ENCODE assay signal across 8 mouse cellular contexts in genomic region chr9:15939594-15939993, GRCm38 (mm10).
DNase-seq lines count a peak whose midpoint lies in the region.

No protein-coding gene starts in this region.

- DNase-seq in cerebellum, postnatal 10 days: peak; percentile 43 to 47
- no peak for DNase-seq in cerebellum, adult 8-10 months
- peak; percentile 15 for DNase-seq in left cerebral cortex, postnatal 4 days
- DNase-seq in left cerebral cortex, adult 8-10 months (ENCODE audit: low spot score in 2 of 2): no peak
- peak; percentile 54 for DNase-seq in R1 (ENCODE audit: low read depth, low spot score)
- DNase-seq in induced T-regulatory cell, adult 2 months (ENCODE audit: low read depth): peak; percentile 2
- no peak for DNase-seq in gastrocnemius, postnatal 36 days
- DNase-seq in left cerebral cortex, adult 11 months (ENCODE audit: low spot score): no peak

- intact Hi-C loops in left cerebral cortex, postnatal 4 days (cut with DNase I): loop anchor here (10.0 kb wide), 1 partner anchor 565 kb away; the partner anchor contains the start of gene Fat3
- intact Hi-C loops in gastrocnemius, postnatal 36 days (cut with DNase I): no loop called here

Comparison
In these comparisons a context has a peak if more than half of its experiments do, and no peak if none do; other contexts are left out.
1. DNase-seq: peak in cerebellum, postnatal 10 days (2 of 2), left cerebral cortex, postnatal 4 days (single experiment), R1 (single experiment) and induced T-regulatory cell, adult 2 months (single experiment); none in cerebellum, adult 8-10 months (single experiment), left cerebral cortex, adult 8-10 months (0 of 2), gastrocnemius, postnatal 36 days (0 of 2) and left cerebral cortex, adult 11 months (single experiment).